Mouse (Mus musculus): Measurements from ENCODE around the gene Usp12.
A peak's percentile ranks its signal among the peaks of the same experiment; 100 is the strongest.

Gene Usp12

DNA sequence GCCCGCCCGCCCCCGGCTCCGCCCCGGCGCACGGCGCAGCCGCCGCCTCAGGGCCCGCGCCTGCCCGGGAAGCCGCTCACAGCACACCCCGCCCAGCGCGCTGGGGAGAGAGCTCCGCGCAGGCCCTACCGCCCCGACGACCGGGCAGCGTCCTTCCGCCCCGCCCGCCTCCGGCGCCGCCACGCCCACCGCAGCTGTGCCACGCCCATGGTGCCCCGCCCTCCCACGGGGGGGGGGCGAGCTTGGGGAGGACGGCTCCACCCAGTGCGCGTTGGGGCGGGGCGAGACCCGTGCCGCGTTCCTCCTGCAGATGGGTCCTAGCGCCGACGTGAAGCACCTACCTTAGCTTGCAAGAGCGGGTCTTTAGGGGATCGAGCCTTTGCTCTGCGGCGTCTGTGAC lies at the start of gene Usp12:
TSS of gene Usp12 (minus strand) at position 154 of the 400 bp plus-strand sequence.
- DNase-seq (ENCODE audit: low spot score in 2 of 2): peak; percentile 95

DNA sequence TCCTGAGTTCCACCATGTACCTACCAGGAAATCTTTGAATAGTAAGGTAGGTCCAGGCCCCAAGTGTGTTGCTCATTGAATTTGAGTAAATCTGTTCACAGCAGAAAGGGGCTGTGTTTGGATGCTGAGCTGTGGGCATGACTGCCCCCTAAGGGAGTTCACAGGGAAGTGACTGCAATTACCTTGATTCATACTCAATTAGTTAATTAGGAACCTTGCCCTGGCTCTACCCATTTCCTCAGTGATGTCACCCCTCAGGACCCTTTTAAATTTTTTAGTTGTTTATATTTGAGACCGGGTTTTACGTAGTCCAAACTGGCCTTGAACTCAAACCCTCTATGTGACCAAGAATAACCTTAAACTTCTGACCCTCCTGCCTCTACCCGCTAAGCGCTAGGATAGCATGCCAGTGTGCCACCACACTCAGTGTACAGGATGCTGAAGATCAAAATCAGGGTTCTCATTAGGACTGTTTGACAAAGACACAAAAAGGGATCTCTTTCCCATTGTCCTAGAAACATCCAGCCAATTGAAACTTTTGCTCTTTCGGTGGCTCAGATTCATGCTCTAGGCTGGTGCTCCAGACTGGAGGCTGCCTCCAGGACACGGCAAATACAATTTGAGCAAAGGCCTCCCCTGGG lies 49.6 kb upstream of the Usp12 start:
- no peak for DNase-seq (ENCODE audit: low spot score in 2 of 2)

DNA sequence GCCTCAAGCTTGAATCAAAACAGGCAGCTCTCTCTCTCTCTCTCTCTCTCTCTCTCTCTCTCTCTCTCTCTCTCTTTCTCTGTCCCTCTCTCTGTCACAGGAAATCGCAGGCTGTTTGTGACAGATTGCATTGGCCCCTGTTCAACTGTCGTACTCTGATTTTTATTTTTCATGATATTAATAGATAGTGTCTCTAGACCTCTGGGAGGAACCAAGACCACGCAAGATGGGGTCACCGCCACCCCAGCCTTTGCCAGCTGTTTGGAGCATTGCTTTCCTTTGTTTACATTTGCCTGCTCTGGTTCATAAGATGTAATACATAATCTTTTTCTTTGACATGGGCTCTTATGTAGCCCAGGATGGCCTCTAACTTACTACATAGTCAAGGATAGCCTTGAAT lies 47.2 kb upstream of the Usp12 start:
- no peak for DNase-seq (ENCODE audit: low spot score in 2 of 2)

DNA sequence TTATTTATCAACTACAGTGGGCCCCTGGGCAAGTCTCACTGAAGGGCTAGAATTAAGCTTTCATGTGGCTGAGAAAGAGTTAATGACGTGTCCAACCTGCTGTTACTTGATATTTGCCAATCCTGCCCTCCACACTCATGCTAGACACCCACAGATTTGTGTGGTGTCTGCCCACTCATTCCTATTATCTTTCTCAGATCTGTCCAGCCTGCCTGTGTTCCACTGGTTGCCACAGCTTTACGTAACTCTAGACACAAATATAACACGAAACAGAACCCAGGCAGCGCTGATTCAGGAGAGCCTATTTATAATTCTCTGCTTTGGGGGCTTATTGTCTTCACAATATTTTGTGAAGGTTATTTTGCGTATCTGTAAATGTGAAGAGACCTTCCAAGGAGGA lies 46.5 kb upstream of the Usp12 start:
- peak; percentile 33 to 49 for DNase-seq (ENCODE audit: low spot score in 2 of 2)

DNA sequence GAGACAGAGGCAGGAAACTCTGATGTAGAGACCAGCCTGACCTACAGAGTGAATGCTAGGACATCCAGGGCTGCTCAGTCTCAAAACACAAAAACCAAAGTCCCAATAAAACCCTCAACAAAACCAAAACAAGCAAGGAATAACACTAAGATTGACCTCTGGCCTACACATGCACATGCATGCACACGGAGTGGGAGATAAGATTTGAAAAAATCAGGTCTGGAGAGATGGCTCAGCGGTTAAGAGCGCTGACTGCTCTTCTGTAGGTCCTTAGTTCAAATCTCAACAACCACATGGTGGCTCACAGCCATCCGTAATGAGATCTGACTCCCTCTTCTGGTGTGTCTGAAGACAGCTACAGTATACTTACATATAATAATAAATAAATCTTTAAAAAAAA lies 45.6 kb upstream of the Usp12 start:
- DNase-seq (ENCODE audit: low spot score in 2 of 2): no peak

DNA sequence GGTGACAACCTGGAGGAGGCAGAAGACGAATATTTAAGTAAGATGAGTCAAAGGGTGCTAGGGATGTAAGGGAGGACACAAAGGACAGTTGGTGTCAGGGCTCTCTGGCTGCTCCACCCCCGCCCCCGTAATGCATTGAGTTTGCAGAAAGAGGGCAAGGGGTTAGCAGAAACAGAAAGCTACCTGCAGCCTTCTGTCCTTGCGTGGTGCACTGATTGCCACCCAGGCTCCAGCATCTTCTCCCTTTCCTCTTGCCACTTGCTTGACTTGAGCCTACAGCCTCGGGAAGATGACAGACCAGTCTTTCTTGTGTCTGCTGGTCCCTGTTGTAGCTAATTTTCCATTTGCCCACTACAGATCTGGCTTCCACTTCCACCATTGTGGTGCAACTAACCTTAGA lies 45.0 kb upstream of the Usp12 start:
- DNase-seq (ENCODE audit: low spot score in 2 of 2): no peak

DNA sequence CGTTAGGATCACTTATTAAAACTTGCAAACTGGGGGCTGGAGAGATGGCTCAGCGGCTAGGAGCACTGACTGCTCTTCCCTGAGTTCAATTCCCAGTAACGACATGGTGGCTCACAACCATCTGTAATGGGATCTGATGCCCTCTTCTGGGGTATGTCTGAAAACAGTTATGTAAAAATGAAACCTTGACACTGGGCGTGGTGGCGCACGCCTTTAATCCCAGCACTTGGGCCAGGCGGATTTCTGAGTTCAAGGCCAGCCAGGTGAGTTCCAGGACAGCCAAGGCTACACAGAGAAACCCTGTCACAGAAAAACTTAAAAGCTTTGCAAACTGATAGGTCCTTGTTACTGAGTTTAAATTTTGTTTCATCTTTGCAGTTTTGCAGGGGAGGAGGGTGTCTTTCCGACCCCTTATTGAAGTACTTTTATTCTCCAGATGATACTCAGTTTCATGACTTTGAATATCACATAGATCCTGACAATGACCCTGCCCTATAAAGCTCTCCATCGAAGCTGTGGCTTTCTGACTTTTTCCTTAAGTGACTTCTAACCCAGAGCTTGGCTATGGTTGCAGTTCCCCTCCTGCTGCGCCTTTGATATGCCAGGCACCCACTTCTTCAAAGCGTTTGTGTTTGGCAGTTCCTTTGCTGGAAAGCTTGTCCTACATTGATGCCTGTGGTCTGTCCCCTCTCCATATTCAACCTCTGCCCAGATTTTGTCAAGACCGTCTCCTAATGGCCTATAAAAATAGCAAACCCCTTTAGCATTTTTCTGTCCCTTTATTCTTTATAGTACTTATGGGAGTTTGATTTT lies 44.2 kb upstream of the Usp12 start:
- DNase-seq (ENCODE audit: low spot score in 2 of 2): no peak

DNA sequence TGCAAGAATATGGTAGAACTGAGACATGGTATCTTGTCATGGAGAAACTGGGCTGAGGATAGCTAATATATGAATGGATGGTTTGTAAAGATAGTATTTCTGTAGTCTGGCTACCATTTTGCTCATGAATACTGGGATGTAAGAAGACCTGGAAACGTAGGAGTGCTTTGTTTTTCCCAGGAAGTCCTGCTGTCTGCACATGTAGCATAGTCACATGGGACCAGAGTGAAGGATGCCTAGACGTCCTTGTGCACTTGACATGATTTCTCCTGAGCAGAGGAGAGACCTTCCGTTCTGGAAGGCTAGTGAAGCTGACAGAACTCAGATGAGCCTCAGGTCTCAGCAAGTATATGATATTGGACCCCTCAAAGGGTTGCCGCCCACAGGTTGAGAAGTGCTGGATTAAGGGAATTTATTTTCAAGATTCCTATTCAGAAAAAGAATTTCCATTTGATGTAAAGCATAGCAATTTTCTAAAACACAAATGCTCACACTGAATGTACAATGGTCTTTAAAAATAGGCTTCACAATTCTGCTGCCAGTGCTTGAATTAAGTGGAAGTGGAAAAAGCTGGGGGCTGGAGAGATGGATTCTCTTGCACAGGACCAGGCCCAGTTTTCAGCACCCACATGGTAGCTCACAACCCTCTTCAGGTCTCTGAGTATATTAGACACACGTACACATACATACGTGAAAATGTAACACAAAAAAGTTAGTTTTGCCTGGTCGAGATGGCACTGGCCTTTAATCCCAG lies 43.3 kb upstream of the Usp12 start:
- no peak for DNase-seq (ENCODE audit: low spot score in 2 of 2)

DNA sequence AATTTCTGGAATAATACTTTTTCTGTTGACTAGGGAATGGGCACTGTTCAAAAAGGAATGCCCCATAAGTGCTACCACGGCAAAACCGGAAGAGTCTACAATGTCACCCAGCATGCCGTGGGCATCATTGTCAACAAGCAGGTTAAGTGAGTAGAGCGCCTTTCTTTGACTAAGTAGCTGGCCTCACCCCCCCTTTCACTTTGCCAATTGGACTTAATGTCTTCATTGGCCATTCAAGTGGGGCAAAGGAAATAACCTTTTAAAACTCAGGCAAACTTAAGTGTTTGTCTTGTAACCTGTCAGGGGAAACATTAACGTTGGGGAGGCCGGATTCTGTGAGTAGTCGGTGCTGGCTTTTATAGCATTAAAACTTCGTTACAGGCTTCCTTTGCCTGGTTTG lies 40.2 kb upstream of the Usp12 start:
- DNase-seq (ENCODE audit: low spot score in 2 of 2): no peak

DNA sequence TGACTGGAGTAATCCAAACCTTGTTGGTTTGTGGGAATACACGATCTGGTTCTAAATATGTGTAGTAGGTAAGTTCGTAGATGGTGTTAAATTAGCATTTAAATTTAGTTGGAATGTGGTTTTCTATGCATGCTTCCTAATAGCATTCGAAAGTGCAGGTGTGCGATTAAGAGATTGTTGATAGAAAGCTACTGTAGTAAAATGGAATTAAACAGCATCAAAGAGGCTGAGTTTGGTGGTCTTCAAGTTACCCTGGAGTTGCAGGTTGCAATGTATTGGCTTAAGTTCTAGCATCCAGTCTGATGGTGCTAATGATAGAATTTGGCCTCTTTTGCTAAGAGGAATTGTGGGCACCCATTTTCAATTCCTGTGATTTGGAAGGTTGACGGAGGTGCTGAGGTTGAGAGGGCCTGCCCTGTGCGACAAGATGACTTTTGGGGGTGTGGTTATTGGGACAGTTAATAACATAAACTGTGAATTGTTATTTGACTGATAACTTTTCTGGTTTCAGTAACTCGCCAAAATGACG lies 38.9 kb upstream of the Usp12 start:
- no peak for DNase-seq (ENCODE audit: low spot score in 2 of 2)

DNA sequence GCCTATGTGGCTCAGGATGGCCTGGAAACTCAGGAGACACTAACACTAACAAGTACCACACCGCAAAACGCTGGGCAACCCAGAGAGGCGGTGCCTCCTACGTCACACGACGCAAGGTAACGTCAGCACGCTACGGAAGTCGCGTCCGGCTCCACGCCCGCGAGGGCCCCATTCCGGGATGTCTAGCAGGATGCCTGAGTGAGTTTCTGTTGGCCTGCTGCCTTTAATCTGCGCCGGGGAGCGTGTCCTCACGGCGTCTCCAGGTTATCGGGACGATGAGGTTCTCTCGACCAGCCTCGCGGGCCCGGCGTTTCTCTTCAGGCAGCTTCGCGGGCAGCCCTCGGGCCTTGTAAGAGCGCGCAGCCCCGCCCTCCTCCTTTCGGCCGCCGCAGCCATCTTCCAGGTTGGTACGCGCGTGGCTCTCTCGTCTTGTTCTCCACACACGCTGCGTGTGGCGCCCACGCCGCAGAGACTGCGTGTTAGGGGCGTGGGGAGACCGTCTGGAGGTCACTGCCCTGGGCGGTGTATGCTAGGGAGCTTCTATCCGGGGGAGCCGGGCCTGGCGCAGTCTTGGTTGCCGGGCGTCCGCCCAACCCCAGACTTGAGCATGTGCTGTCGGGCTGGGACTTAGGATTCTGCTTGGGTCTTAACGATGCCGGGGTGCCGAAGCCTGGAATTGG lies 38.1 kb upstream of the Usp12 start, which contains the start of gene Rpl21:
TSS of gene Rpl21 (plus strand) at position 122 of the 680 bp plus-strand sequence.
- peak; percentile 94 to 98 for DNase-seq (ENCODE audit: low spot score in 2 of 2)

DNA sequence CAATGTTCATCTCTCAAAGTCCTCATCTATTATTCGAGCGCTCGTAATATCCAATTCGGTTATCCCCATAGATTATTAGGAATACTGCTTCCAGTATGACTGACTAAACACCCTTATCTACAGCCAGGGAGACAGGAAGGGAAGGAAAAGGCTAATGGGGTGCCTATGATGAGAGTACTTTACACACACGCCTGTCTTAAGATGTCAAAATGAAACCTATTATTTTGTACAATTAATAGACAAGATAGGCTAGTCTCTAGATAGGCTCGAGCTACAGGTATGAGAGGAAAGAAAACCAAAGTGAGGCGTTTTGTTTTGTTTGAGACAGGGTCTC lies 37.6 kb upstream of the Usp12 start:
- no peak for DNase-seq (ENCODE audit: low spot score in 2 of 2)

DNA sequence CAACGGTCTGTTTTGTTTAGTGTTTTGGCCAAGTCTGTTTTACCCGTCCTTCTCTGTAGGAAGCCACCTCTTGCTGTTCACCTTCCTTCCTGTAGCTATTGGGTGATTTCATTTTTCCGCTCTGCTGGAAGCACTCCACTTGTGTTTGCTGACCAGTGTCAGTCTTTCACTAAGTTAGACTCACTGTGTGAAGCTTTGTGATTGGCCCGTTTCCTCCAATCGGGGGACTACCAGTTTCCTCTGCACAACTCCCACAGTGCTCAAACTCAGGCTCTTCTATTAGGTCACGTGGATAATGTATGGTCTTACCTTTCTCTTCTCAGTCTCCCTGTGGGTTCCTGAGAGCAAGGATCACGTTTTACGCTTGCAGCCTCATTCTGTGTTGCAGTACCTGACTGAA lies 34.7 kb upstream of the Usp12 start:
- no peak for DNase-seq (ENCODE audit: low spot score in 2 of 2)

DNA sequence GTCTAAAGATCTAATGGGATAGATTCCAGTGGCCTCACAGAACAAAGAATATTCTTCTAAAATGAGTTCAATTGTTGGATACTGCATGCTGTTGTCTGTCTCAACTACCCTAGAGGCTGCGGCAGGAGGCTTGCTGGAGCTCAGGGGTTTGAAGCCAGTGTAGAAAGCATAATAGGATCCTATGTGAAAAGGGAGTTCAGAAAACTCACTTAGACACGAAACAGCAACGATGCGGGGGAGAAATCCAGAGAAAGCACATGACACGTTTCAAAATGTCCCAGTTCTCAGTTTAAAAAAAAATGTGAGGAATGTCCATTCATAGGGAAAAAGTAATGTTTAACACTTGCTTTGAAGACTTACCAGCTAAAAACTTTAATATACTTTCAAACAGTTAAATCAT lies 28.2 kb upstream of the Usp12 start:
- DNase-seq (ENCODE audit: low spot score in 2 of 2): no peak

DNA sequence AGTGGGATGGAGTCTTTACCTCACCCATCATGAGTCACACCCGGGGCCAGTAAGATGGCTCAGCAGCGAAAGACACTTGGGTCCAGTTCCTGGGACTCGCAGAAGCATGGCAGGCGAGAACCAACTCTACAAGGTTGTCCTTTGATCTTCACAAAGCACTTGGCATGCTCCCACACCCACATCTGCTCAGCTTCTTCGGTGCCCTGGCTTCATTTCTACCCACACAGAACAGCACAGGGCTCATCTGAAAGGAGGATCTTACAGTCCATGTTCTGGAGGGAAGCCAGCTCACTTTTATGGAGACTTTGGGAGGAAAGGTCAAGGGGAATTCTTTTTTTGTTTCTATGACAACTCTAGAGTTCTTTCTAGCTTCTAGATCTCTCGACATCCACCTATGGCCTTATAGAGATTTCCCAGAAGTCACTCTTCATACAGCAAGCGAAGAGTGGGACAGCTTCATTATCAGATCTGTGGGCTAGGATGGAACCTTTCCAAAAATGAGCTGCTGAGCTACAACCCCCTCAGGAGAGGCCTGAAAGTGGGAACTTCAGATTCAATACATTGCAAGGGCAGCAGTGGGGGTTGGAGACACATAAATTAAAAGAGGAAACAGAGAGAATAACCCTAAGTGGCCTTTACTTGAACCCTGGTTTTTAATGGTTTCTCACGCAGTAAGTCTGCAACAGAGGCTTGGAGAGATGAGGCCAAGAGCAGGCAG lies 24.3 kb upstream of the Usp12 start:
- DNase-seq (ENCODE audit: low spot score in 2 of 2): no peak

DNA sequence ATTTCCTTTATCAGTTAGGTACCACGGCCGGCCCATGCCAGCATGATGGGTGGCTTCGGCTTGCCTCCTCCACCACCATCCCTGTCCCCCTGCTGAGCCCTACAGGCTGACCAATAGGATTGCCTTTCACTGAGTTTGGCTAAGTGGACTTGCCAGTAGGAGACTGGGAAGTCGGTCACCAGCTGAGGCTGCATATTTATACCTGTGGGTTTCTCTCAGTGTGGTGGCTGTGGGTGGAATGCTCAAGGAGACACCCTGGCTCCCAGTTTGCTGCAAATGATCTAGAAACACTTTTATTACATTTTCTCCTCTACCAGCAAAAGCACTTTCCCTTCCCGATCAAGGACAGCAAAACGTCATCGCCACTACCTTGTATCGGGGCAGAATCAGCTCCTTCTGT lies 22.8 kb upstream of the Usp12 start:
- DNase-seq (ENCODE audit: low spot score in 2 of 2): peak in 1 of 2 experiments; percentile 31

DNA sequence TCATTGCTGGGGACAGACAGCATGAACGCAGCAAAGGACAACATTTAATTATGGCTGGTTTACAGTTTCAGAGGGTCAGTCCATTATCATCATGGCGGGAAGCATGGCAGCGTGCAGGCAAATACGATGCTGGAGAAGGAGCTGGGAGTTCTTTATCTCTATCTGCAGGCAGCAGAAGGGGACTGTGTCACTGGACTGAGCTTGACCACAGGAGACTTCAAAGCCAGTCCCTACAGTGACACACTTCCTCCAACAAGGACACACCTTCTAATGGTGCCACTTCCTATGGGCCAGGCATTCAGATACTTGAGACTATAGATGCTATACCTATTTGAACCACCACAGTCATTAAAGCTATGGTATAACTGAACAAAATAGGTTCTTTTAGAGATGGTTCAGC lies 20.6 kb upstream of the Usp12 start:
- DNase-seq (ENCODE audit: low spot score in 2 of 2): no peak

DNA sequence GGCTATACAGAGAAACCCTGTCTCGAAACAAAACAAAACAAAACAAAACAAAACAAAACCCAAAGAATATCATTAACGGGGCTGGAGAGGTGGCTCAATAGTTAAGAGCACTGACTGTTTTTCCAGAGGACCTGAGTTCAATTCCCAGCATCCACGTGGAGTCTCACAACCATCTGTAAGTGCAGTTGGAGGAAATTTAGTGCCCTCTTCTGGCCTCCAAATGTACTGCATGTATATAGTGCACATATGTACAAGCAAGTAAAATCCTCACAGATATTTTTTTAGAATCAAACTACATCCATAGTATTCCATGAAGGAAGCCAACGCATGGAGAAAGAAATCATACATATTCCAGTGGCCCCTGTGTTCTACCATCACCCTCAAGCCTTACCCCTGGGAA lies 18.6 kb upstream of the Usp12 start:
- DNase-seq (ENCODE audit: low spot score in 2 of 2): no peak

DNA sequence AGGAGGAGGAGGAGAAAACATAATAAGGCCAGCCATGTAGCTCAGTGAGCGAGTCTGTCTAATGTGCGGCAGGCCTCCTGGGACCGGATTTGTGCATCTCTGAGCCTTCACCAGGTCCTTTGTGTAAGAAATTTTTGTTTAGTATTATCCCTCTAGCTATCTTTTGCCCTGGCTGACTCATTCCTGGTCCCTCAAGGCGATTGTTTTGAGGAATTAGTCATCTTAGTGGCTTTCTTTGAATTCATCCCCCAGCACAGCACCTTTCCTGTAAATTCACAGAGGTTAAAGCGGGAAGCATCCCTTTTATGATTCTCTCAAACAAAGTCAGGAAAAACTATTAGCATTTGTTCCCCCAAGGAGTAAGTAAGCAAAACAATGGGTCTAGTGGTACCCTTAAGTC lies 18.1 kb upstream of the Usp12 start:
- no peak for DNase-seq (ENCODE audit: low spot score in 2 of 2)

DNA sequence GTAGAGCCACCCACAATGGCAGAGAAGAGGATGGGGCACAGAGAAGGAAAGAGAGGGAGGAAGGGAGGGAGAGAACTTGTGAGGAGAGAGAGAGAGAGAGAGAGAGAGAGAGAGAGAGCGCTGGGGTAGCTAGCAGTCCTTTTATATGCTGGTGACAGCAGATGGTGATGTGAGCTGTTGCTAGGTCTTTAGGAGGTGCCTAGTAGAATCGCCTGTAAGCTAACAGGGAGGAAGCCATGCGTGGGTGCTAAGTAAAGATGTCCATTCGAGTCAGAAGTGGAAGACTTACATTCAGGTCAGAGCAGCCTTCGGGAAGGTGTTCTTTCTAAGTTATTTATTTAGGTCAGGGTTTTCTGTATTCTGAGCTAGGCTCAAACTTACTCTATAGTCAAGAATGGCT lies 15.1 kb upstream of the Usp12 start:
- peak in 1 of 2 experiments; percentile 46 for DNase-seq (ENCODE audit: low spot score in 2 of 2)

DNA sequence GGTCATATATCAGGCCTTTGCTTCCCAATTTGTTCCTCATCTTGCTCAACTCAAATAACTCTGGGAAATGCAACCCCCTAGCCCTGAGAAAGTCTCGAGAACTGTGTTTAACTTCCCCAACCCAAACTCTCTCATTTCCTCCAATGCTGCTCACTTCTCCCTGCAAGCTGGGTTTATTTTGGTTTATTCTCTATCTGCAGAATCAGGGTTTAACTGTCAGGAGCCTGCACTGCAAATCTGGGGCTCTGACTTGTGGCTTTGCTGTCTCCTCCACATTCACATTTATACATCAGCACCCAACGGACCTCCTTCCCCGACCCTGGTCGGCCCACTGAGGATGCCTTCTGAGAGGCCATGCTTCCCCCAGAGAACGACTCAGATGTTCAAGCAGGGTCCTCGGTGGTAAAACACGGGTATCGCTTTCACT lies 11.2 kb upstream of the Usp12 start:
- no peak for DNase-seq (ENCODE audit: low spot score in 2 of 2)
